Mouse (Mus musculus) adrenal gland, postnatal 25 days (tissue): ENCODE measurements around the gene St3gal4. TPM values are rescaled to one million over a fixed set of nuclear protein-coding genes. Genes with fewer than 3 reads are reported as not detected.

Experiments
- DNase-seq: peaks from one replicate; pipeline ENCODE4 v3.0.0; 2021; ENCODE audit warnings: mixed read lengths
- total RNA-seq: library from RNA; stranded (reverse); gene quantifications from 2 replicates; pipeline ENCODE4 v1.2.3, GENCODE M21; 2021

Gene St3gal4
- total RNA-seq, 1 experiment from 2014 or later: 39.8 TPM

- no peak for DNase-seq
Observed at GRCm38 (mm10) chr9:35004113-35004512, 115.0 kb downstream of the St3gal4 start.

DNA sequence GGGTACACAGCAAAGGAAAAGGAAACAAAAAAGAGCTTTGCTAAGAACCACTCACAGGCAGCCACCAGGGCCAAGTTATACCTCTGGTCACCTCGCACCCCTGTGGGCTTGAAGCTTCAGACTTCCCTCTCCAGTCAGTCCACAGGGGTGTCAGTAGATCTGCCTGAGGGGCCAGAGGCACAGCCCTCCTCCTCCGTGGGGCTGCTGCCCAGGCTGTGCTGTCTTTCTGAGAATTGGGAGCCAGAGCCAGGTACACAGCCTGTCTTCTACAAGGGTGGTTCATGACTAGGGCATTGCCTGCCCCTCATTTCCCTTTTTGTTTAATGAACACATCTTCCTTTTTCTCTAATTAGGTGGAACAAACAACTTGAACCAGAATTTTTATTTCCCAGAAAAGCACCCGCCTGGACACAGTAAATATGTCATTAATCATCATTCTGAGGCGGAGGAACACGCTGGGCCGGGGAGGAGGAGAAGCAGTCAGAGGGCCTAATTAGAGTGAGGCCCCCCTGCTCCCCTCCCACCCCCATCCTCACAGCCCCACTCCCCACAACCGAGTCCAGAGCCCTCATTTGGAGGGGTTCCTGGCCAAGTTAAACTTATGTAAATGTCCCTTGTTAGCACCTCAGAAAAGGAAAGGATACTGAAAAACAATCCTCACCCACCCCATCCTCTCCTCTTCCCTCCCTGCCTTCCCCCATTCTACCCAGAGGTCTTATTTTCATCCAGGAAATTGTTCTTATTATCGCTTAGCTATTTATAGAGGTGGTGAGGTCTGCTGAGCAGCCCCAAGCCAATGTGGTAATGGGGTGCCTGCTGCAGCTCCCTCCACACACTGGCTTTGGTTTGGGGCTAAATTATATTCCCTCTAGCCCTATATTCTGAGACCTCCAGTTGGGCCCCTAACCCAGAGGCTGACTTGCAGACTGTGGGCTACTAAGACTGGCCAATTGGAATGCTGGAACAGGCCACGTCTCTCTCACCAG, 120.9 kb downstream of the St3gal4 start:
- no peak for DNase-seq

Other genes starting within 250 kb of the St3gal4 start
- gene Dcps, start 56.8 kb upstream of the St3gal4 start, total RNA-seq: 20.0 and 27.3 TPM in 2 replicates
- 138 and 153 TPM in 2 replicates for gene Srpr, start 80.9 kb upstream of the St3gal4 start, total RNA-seq
- 7.6 and 10.7 TPM in 2 replicates for gene Tirap, start 81.0 kb upstream of the St3gal4 start, total RNA-seq
- gene Foxred1, start 91.8 kb upstream of the St3gal4 start, total RNA-seq: 46.6 and 57.8 TPM in 2 replicates
- gene Fam118b, start 148.5 kb upstream of the St3gal4 start, total RNA-seq: 12.7 and 13.6 TPM in 2 replicates
- gene Rpusd4, start 148.6 kb upstream of the St3gal4 start, total RNA-seq: 18.1 and 19.8 TPM in 2 replicates